Mouse (Mus musculus): ENCODE measurements at regions not wholly inside any gene's neighbourhood (a gene's known extent, or its start where the extent isn't known, plus 50 kb on each side); places are given as distances from the start of the nearest gene placed in this dataset.

DNA sequence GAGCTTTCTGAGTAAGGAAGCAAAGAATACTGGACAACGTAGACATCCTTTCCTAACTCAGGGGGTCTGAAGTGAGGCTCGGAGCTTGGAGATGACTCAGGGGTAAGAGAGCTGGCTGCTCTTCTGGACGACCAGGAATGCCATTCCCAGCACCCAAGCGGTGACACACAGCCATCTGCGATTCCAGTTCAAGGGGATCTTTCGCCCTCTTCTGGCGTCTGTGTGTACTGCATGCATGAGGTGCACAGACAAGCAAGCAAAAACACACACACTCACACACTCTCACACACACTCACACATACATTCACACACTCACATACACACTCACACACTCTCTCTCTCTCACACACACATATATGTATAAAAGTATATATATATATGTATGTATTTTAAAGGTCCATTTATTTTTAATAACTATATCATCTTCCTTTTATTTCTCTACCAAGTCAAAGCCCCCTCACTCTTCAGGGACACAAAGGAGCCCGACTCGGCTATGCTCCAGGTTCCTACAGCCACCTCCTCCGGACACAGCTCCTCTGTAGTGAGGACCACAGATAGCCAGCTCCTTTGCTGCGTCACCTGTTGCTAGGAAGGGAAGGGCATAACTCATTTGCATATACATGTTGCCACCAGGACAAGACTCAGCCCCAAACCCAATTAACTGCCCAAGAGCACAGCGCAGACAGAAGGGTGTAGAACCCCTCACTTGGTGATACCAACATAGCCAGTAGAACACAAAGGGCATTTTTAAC, 91.9 kb upstream of the Smad3 start:
- DNase-seq: no peak

DNA sequence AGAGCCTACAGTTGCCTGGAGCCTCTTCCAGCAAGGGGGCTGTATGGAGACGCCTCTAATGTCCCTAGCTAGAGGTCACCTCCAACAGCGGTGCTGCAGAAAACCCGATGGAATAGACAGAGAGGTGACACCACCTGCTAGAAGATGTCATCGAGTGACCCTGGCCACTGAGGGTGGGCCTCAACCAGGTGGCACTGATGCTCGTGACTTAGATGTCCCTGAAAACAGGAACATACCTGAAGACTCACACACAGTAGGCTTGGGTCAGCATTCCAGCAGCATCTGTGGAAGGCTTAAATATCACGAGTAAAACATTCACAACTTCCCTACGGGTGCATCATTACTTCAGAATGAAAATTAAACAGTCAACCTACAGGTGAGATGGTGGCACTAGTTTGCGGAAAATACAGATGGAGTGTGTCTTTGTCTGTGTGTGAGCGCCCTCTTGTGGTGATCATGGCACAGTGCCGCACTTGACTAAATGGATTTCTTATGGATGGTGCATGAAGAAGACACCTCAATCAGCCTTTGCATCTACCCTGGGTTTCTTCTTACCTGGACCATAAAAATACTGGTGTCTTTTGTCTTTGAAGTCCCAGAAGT, 86.2 kb upstream of the Smad3 start:
- DNase-seq: peak; percentile 73 to 82

- DNase-seq: no peak
Observed at GRCm38 (mm10) chr9:63843431-63843830, 85.6 kb upstream of the Smad3 start.

DNA sequence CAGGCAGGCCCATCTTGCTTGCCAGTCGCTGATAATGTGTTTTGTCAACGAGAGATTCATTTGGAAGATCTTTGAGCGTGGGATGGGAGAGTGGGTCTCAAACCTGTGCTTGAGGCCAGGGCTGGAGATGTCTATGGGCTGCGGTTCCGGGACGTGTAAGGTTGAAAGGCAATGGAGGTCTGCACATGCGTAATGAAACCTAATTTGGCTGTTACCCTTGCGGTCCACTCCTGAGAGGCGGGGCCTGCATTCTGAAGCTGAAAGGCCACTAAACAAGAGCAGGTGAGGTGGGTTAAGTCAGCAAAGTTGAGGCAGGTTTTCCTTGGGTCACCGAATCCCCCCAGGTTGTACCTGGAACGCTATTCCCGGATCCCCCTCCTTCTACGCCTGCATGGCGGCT, 83.3 kb upstream of the Smad3 start:
- no peak for DNase-seq

- no peak for DNase-seq
Observed at GRCm38 (mm10) chr9:63838996-63839772, 81.4 kb upstream of the Smad3 start.

DNA sequence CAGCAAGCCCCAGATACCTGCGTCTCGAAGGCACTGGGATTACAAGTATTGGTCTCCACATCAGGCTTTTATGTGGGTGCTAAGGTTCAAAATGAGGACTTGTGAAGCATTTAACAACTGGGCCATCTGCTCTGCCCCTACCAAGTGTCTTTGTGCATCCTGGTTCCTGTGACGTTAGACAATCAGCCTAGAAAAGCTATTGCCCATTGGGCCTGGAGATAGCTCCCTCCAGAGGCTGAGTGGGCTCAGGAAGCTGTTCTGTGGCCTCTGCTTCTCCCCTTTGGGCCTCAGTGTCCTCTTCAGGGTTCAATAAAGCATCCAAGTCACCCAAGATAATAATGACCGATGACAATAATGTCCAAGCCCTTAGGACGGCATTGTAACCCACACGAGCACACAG, 79.8 kb upstream of the Smad3 start:
- DNase-seq: no peak

DNA sequence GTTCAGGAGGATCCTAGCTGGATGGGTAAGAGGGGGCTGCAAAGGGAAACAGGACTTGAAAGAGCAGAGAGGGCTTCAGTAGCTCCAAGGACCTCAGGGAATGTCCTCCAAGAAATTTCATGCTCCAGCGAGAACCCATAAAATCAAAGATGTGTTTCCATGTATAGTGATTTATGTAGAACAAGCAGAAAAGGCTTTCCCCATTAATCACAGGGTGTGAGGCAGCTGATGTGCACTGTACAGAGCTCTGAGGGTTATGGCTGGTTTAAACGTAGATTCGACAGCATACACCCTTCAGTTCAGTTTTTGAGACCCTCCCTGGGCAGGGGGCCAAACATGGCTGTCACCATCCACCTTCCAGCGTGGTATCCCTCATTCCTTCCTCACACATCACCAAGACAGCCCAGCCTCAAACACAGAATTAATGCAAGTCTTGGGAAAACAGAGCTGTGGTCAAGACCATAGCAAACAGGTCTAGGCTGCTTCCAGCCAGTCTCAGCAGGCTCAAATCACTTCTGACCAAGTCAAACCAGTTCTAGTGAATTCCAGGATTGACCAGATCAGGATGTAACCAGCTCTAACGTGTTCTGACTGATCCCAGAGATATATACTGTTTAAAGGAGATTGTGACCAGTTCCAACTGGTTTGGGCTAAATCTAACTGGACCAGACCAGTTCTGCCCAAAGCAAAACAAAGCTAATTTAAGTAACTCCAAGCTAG, 78.9 kb upstream of the Smad3 start:
- no peak for DNase-seq

- no peak for DNase-seq
Observed at GRCm38 (mm10) chr9:63836036-63836435, 78.2 kb upstream of the Smad3 start.

- DNase-seq: no peak
Observed at GRCm38 (mm10) chr9:63834416-63834815, 76.6 kb upstream of the Smad3 start.

DNA sequence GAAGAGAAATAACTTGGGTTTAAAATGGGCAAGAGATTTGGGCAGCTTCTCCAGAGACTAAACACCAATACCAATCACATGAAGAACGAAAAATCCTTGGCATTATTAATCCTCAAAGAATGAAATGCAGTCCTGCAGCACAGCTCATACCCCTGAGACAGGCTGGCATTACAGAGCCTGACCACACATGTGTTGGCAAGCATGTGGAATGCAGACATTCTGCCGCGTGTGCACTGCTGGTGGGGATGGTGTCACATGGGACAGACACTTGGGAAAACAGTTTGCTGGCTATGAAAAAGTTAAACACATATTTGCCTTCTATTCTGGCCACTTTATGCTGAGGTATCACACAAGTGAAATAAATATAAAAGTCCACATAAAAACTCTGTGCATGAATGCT, 60.4 kb upstream of the Smad3 start:
- DNase-seq: no peak

DNA sequence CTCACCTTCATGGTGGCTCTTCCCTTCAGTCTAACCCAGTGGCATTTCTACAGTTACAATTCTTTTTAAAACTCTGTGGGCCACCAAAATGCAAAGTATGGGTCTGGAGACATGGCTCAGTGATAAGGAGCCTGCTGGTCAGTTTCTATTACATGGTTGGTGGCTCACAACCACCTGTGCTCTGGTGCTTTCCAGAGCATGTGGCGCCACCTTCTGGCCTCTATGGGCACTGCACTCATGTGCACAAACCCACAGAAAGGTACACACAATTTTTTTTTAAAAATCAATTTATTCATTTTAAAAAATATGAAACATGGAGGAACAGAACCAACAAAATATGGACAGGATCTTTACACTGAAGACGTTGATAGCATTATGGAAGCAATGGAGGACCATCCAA, 58.7 kb upstream of the Smad3 start:
- DNase-seq: no peak

DNA sequence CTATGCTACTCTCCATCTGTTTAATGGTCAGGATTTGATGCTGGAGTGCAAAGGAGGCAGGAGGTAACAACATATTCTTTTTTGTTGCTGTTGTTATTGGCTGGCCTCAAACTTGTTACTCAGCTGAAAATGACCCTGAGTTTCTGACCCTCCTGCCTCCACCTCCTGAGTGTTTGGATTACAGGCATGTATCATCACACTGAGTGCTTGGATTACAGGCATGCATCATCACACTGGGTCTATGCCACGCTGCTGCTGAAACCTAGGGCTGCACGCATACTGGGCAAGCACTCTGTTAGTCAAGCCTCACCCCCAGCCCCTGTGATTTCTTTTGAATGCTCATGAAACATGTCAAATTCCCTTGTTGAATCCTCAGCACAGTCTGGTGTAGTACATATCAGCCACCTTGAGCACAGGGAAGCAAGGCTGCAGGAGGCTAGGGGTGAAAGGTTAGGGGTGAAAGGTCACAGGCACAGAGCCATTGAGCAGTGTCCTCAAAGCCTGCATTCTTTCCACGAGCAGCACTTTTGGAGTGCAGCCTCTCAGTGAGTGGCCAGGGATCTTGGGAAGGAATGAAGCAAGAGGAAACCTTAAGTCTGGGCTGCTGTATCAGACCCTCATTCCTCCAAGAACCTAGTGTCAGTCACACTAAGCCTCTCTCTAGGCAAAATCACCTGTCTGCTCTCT, 52.2 kb upstream of the Smad3 start:
- no peak for DNase-seq
